Mouse (Mus musculus) adrenal gland (tissue): ENCODE results near the gene Jakmip3.

ENCODE experiments used
- intact Hi-C: fragments of 180-260 bp; cut with DNase I; formaldehyde crosslinking; loops from one replicate; pipeline ENCODE4 v1.15.1; 2025

Jakmip3 gene

DNA sequence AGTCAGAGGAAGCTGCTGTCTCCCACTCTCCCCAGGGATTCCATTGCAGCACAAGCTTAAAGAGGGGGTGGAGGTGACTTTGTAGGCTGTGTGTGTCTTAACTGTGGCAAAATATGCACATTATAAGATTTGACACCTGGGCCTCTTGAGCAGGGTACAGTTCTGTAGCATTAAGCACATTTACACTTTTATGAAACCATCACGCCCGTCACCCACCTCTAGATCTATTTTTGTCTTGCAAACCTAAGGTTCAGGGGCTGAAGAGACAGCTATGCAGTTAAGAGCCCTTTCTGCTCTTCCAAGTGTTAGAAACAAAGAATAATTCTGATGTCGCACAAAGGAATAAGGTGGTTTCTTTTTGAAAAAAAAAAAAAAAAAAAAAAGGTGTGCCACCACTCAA lies 5.1 kb downstream of the Jakmip3 start:
- intact Hi-C loops, result no loop called here

DNA sequence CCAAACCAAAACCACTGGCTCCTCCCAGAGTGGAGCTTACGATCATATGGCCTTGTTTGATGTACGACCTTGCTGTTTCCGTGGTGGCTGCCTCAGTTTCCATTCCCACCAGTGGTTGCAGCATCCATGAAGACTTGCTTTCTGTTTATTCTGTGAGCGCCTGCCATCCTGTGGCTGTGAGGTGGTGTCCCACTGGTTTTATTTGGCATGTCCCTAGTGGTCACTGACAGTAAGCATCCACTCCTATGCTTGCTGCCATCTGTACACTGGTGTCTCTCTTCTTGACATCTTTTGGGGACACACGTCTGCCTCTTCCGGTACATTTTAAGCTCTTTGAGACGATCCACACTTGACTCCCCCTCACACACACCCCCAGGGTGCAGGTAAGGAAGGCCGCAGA lies 7.2 kb downstream of the Jakmip3 start:
- intact Hi-C loops, result no loop called here

DNA sequence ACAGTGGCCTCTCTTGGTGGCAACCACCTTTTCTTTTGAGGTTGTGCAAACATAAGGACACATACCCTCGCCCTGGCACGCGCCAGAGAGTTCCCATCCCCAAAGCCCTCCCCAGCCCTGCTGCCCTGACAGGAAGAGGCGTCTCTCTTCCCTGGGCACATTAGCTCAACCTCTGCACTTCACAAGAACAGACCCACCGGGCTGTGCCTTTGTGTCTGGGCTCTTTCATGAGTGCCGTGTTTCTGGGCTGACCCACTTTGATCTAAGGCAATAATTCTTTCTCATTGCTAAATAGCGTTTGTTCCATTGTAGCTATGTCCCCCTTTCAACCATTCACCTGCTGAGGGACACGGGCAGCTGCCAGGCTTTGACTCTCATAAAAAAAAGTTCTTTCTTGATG lies 7.8 kb downstream of the Jakmip3 start:
- intact Hi-C loops, result no loop called here

DNA sequence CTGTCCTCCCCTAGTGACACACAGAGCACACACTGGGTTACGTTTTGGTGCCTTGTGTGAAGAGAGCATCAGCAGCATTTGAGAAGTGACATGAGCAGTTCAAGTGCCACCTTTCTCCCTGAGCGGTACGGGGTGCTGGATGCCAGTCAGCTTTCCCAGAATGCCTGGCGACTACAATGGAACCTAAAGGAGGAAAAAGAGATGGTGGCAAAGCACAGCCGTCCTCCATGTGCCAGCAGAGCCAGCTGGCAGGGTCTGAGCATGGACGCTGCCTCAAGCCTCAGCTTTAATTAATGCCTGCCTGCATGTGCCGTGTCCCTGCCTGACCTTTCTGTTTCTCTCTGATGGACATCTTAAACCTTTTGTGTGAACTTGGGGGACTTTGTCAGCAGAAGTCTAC lies 15.3 kb downstream of the Jakmip3 start:
- intact Hi-C loops, result no loop called here

DNA sequence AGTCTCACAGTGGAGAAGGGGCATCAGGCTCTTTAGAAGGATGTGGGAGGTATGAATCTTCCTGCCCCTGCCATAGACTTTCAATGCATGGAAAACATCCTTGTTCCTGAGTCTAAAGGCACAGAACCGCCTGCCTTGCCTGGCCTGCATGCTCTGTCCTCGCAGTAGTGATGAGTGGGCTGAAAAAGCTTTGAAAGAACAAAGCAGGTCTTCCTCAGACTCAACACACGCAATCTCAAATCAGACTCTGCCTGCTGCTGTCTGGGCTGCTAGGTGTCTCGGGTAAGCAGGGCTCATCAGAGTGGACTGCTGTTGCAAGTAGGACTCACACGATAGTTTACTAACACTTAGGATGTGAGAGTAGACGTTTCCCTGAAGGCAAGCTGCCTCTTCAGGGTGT lies 16.6 kb downstream of the Jakmip3 start:
- intact Hi-C loops, result no loop called here

DNA sequence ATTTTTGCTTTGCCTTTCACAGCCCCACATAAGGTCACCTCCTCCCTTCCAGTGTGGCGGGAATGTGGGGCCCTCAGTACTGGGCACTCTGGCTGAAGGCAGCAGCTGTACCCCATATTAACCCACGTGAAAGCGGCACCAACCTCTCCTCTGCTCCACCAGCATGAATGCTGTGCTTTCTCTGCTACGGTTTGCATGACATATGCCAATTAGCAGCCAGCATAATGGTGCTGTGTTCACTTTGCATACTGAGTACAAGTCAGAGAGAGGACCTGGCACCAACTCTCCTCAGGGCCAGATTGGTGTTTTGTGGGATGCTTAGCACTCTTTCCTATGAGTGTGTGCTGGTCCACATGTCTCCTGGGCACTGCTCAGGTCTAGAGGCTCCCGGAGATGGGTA lies 19.2 kb downstream of the Jakmip3 start:
- intact Hi-C loops, result no loop called here

DNA sequence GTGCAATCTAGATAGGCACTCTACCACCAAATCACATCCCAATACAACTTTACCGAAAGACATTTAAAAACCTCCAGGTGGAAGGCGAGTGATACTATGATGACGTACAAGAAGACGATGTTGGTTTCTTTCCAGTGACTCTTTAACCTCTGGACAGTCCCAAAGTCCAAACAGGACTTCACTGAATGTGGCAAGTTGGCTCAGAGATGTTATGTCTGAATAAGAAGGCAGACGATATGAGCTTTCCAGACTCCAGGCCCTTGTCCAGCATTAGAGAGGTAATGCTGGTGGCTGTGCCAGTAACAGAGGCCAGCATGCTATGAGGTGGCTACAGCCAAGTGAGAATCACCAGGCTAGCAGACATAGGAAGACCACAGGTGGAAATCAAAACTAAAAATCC lies 23.2 kb downstream of the Jakmip3 start:
- intact Hi-C loops, result no loop called here

DNA sequence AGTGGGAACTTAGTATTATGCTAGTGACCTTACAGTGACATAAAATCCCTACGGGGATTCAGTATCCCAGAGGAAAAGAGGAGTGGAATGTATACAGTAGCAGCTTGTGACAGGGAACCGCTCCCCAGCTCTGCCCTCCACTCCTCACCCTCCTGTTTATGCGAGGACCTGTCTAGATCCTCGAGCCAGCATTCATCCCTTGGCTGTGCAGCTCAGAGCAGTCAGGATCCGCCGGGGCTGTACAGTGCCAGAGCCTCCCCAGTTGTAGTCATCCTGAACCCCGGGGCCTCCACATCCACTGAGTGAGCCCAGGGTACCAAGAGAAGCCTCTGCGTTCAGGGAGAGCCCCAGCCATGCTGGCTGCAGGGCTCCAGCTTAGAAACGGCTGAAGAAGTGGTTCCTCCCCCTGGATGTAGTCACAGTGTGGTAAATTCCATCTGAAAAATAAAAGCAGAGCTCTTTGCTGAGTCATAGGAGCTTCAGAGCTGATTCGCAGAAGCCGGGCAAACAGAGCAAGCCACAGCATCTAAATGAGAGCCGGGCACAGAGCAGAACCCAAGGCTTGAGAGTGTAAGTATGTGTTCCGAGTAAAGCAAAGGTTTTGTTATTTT lies 27.6 kb downstream of the Jakmip3 start:
- intact Hi-C loops, result no loop called here

DNA sequence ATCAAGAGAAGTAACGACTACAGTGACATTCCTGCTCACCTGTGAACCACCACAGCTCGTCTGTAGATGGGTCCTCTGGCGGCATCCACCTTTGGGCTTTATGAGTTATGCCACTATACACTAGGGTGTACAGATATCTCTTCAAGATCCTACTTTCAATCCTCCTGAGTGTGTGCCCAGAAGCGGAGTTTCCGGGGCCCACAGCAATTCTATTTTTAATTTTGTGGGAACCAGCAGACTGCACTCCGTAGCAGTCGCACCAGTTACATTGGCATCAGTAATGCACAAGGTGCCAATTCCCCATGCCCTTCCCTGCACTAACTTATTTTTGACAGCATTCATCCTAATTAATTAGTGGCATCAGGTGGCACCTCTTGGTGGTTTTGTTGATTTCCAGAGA lies 37.0 kb downstream of the Jakmip3 start:
- intact Hi-C loops, result no loop called here

DNA sequence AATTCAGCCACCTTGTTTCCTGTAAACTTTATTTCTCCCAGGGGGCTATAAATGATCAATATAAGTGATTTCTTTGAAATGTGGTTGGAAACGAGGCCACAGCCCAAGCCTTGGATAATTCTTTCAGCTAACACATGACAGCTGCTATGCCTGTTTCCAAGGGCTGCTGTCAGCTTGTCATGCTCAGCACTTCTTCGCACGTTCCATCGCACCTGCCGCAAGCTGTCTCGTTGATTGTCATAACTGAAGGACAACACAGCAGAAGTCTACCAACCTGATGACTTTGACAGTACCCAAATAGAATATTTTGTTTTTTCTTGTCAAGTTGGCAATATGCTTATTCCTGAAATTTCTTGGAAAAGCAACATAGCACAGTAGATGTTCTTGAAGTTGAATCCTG lies 44.0 kb downstream of the Jakmip3 start:
- intact Hi-C loops, result no loop called here

DNA sequence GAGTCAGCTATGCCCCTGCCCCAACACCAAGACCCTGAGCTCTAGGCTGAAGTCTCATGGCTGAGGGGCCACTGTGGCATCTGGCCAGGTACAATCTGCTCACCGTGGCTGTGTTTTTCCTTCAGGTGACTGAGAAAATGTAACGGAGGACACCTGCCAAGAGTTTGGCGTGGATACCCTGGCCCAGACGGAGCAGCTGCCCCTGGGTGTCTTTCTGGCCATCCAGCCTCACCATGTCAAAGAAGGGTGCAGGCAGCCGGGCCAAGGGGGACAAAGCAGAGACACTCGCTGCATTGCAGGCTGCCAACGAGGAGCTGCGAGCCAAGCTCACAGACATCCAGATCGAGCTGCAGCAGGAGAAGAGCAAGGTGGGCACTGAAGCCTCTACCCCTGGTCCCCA lies 48.6 kb downstream of the Jakmip3 start:
- intact Hi-C loops, result no loop called here

DNA sequence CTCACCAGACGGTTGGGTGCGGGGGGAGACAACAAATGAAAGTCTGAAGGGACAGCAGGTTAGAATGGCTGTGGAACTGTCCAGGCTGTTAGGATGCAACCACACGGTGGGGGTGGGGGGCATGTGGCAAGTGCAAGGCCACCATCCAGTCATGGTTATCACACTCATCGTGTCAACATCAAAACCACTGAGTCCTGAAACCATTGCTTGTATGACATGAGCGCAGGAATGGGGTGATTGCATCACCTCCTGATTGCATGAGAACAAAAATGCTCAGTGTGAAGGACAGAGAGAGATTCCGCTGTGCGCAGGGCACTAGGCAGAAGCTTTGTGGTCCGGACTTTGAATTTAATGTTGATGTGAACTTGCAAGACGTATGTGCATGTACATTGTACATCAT lies 62.2 kb downstream of the Jakmip3 start:
- intact Hi-C loops, result no loop called here

DNA sequence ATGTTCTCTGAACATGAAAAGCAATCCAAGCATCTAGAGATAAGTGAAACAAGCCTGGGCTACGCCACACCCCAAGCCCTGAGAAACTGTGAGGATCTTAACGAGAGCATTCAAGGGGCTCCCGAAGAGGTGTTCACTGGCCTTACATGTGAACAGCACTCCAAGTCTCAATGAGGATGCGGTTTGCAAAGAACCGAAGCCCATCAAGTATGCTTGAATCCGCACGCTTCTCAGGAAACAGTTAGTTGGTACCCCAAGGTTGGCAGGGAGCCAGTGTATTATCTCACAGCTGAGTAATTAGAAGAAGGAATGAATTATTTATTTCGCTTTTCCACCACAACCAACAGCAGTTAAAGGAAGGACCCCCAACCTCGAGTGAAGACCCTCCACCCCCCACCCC lies 62.7 kb downstream of the Jakmip3 start:
- intact Hi-C loops, result no loop called here

DNA sequence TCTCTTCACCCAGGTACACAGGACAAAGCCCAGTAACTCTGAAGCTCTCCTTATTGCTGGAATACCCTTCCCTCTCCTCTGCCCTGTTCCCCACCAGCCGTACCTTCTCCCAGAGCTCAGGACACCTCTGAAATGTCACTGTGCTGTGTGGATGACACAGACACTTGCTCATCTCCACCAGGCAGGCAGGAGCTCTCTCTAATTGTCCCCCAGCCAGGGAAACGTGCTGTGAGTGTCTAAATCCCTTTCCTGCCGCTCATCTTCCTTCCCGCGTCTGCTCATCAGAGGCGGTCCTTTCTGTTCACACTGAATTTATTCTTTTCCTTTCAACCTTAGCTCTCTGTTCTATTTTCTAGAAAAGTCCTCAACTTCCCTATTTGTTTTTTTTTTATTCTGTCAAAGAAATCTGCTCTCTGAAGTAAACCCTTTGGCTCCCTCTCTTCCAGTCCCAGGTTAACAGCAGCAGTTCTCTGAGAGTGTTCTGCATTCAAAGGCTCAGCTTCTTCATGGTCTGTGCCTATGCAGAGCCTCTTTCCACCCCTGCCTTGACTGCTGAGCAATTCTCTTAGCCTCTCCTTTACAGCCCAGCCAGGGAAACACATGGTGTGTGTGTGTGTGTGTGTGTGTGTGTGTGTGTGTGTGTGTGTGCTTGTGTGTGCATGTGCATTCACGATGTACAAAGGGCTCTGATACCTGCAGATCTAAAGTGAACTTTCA lies 69.4 kb downstream of the Jakmip3 start:
- intact Hi-C loops, result no loop called here

DNA sequence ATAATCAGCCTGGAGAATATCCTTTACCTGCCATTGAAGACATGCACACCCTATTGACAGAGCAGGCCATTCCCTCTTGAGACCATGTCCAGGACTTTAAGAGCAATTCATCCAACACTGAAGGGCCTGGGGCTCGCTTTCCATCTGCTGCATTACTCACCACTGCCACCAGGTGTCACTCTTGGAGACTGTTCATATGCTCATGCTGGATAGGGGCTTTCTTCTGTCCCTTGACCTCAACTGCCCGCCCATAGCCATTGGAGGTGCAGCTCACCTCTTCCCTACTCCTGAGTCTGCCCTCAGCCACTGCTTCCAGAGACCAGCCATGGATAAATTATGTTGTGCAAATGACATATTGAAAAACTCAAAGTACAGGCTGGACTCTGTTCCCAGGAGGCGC lies 70.5 kb downstream of the Jakmip3 start:
- intact Hi-C loops, result no loop called here

DNA sequence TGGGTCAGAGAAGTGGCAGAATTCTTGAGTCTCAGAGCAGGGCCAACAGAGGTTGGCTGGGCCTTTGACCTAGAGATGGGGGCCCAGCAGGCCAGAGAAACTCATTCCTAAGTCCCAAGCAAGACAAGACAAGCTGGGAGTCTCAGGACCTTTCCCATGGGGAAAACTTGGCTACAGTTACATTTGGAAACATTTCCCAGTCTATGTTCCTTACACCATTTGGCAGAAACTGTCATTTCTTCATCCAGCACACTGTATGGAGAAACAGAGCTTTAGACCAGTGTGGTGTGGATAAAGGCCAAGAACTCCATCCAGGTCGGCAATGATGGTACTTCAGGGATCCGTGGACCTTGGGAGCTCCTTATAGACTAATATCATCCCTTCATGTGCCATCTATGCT lies 71.1 kb downstream of the Jakmip3 start:
- intact Hi-C loops, result no loop called here

DNA sequence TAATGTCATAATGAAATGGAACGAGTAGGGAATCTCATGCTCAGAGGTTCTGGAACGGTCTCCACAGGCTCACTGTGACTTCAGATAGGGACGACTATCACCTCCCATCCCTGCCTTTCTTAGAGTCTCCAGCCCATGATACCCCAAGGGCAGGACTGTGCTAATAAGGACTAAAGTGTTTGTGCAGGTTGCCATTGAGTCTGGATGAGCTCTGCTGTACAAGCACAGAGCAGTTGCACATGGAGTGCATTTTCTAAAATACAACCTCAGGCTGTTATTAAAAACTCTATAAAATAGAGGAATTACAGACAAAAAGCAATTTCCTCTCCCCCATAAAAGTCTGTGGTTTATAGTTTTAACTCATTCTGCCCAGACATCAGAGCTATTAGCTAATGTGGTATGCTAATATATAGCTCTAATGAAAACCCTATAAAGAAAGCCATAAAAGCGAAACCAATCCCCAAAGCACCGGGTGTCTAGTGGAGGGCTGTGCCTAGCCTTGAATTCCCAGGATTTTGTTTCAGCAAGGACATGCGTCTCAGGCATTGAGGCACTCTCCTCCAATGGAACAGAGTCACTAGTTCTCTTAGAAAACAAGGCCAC lies 72.3 kb downstream of the Jakmip3 start:
- intact Hi-C loops, result no loop called here

DNA sequence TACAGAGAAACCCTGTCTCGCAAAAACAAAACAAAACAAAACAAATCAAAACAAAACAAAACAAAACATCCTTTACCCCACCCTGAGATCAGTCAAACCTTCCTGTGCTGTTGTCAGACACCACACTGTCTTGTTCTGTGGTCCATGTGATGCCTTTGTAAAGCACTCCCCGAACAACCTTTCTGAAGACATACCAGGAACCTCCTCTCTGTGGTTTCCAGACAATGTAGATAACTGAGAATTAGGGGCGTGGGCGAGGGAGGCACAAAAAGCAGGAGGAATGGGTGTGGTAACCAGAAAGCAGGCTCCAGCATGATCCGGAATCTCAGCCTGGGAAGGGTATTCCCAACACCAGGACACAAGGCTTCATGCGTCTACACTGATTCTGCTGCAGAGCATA lies 74.6 kb downstream of the Jakmip3 start:
- intact Hi-C loops, result no loop called here

DNA sequence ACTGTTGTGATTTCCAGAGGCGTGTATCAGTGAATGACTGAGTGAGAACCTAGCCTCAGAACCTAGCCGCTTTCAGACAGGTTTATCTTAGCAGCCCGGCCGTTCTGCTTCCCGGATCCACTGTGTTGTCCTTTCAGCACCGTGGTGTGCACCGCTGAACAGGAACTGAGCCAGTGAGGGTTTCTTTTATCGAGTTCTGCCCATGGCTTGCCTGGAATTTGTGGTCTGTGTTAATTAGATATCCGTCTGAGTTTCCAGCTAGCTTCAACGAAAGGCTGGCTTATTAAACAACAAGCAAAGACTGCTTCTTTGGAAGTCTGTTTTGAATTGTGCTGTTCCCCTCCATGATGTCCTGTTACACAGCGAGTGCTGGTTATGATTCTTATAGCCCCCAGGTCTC lies 75.8 kb downstream of the Jakmip3 start:
- intact Hi-C loops, result no loop called here

DNA sequence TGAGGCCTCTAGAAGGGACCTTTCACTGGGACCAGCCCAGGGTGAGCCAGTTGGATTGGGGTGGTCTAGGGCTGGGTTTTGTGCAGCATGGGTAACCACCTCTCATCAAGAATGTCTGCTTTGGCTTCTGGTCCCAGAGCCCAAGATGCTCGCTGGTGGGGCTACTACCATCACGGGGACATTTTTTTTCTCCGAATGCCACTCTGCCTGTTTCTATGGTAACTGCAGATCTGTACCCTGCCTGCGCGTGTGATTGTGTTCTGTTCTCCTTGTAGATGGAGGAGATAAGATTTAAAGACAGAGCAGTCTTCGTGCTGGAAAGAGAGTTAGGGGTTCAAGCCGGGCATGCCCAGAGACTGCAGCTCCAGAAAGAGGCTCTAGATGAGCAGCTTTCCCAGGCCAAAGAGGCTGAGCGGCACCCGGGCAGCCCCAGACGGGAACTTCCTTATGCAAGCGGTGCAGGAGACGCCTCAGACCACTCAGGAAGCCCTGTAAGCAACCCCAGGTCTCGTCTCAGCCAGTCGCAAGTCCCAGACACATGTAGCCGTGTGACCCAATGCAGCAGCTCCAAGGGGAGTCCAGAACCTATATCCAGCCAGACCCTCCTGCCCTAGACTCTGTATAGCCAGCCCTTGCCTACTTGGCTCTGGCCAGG lies 76.8 kb downstream of the Jakmip3 start:
- intact Hi-C loops, result no loop called here

DNA sequence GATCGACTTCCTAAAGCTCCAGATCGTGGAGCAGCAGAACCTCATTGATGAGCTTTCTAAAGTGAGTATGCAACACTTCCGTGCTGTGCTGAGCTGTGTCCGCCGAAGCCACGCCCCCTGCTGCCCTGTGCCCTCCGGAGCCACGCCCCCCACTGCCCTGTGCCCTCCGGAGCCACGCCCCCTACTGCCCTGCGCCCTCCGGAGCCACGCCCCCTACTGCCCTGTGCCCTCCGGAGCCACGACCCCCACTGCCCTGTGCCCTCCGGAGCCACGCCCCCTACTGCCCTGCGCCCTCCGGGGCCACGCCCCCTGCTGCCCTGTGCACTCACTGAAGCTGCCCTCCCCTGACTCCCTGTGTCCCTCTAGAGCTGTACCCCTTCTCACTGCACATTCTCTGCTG lies 80.4 kb downstream of the Jakmip3 start:
- intact Hi-C loops, result no loop called here

DNA sequence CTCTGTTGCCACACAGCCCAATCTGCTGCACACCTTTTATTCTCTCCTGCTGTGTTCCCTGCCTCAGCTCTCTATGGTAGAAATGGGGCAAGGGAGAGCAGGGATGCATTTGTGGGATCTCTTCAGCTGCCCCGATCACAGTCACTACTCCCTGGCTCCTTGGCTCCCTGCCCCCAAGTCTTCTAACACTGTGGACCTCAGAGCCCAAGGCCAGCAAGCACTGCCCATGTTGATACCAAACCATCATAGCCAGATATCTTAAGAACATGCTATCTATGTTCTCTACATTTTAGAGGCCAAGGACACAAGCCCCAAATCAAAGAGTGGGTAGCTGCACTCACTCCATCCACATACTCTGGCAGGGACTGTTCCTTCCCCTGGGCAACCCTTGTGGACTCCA lies 80.8 kb downstream of the Jakmip3 start:
- intact Hi-C loops, result no loop called here

DNA sequence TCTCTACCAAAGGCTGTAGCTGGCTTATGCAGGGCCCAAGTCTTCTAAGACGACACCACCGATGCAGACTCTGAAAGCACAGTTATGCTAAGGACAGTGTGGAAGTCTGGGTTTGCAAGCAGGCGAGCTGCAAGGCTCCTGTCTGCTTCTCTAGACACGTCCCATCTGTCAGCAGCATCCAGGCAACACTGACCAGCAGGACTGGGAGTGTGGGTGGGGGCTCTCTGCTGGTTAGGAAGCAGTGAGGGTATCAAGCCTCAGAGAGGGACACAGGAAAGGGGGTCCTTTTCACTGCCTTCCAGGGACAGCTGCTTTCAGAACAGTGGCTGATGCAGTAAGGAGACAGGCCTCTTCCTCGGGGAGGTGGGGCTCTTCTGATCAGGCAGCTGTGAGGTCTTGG lies 86.6 kb downstream of the Jakmip3 start:
- intact Hi-C loops, result no loop called here
